Mouse (Mus musculus) thymus, adult 2 months (tissue): Measurements from ENCODE around the gene Tuft1.

Experiments
- CTCF ChIP-seq: fragments of 200-500 bp; IDR thresholded peaks from 2 replicates; pipeline ENCODE4 v1.5.1; 2012; ENCODE audit warnings: mild to moderate bottlenecking, control low read depth, low read length, moderate library complexity, borderline replicate concordance; ENCODE audit not compliant: control insufficient read depth, poor library complexity, insufficient read depth; ENCODE audit errors: extremely low read depth
- POLR2A ChIP-seq: fragments of 200-500 bp; IDR thresholded peaks from 2 replicates; pipeline ENCODE4 v1.6.1; 2012; ENCODE audit warnings: mild to moderate bottlenecking, low read length, control low read depth, moderate library complexity; ENCODE audit not compliant: control insufficient read depth, poor library complexity, insufficient read depth; ENCODE audit errors: extremely low read depth

DNA sequence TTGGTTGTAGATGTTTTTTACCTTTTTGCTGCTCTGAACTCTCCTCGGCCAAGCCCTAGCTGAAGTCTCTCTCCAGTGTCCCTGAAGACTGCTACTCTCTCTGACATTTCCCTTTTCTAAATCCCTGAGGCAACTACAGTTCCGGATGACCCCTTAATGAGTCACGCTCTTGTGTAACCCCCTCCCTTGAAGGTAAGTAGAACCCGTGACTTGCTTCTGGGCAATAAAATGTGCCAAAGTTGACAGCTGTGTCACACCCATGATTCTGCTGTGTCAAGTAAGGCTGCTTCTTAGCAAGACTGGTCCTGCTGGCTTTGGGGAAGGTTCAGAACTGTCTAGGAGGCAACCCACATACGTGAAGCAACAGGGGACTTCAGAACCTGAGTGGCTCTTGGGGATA is 70.7 kb downstream of the Tuft1 start:
- TF ChIP-seq CTCF (no peak), POLR2A (no peak)
